Mouse (Mus musculus) skeletal muscle tissue, adult 2 months (tissue): Measurements from ENCODE around the gene Tmem45a2.
"Not testable (repeated sequence)": the region's sequence is repeated elsewhere in the genome, so short reads cannot be mapped to it uniquely, and the experiment has no call there.

Experiments used
- DNase-seq: peaks from one replicate; pipeline ENCODE4 v3.0.0-alpha.2; 2012; ENCODE audit warnings: low read depth, low spot score

Gene Tmem45a2

GRCm38 (mm10) chr16:57071132-57071639, at the start of gene Tmem45a2:
TSS of gene Tmem45a2 (minus strand) at chr16:57071372.
- DNase-seq = no peak

- DNase-seq = no peak
Observed at GRCm38 (mm10) chr16:57117562-57117961, 46.4 kb upstream of the Tmem45a2 start.

GRCm38 (mm10) chr16:57116066-57116465, 44.9 kb upstream of the Tmem45a2 start:
- no peak for DNase-seq

- no peak for DNase-seq
Observed at GRCm38 (mm10) chr16:57106185-57106960, 35.2 kb upstream of the Tmem45a2 start.

GRCm38 (mm10) chr16:57101174-57101573, 30.0 kb upstream of the Tmem45a2 start:
- no peak for DNase-seq

- no peak for DNase-seq
Observed at GRCm38 (mm10) chr16:57099572-57100237, 28.5 kb upstream of the Tmem45a2 start.

GRCm38 (mm10) chr16:57098468-57099144, 27.4 kb upstream of the Tmem45a2 start:
- DNase-seq = no peak

- DNase-seq = no peak
Observed at GRCm38 (mm10) chr16:57092911-57093605, 21.9 kb upstream of the Tmem45a2 start.

- DNase-seq = peak; percentile 3
Observed at GRCm38 (mm10) chr16:57092460-57092859, 21.3 kb upstream of the Tmem45a2 start.

GRCm38 (mm10) chr16:57079577-57079976, 8.4 kb upstream of the Tmem45a2 start:
- DNase-seq = no peak

- no peak for DNase-seq
Observed at GRCm38 (mm10) chr16:57075986-57076385, 4.8 kb upstream of the Tmem45a2 start.

- DNase-seq = no peak
Observed at GRCm38 (mm10) chr16:57062045-57062444, 9.1 kb downstream of the Tmem45a2 start.

- no peak for DNase-seq
Observed at GRCm38 (mm10) chr16:57056995-57057394, 14.2 kb downstream of the Tmem45a2 start.

- no peak for DNase-seq
Observed at GRCm38 (mm10) chr16:57049974-57050373, 21.2 kb downstream of the Tmem45a2 start.

- DNase-seq = no peak
Observed at GRCm38 (mm10) chr16:57038600-57038999, 32.6 kb downstream of the Tmem45a2 start.

- no peak for DNase-seq
Observed at GRCm38 (mm10) chr16:57030150-57030885, 40.9 kb downstream of the Tmem45a2 start.

GRCm38 (mm10) chr16:56998283-56998682, 72.9 kb downstream of the Tmem45a2 start:
- DNase-seq = not testable (repeated sequence)
